Mouse (Mus musculus) spleen, adult 10 weeks (tissue): ENCODE measurements around the gene Rubcn. TPM values are rescaled to one million over a fixed set of nuclear protein-coding genes. Genes with fewer than 3 reads are reported as not detected.

Experiments used
- polyA plus RNA-seq: library from polyadenylated mRNA; stranded (reverse); fragments of 350-450 nt; fragmentation: Illumina TruSeq; extraction: RNeasy Lipid Tissue Mini Kit (QIAGEN cat#74804); gene quantifications from one replicate; pipeline ENCODE4 v1.2.3, GENCODE M21; 2015; ENCODE audit warnings: low replicate concordance; ENCODE audit not compliant: insufficient read depth

The Rubcn gene
- polyA plus RNA-seq = 76.9 TPM

GRCm38 (mm10) chr16:32877343-32878156 lies at the start of gene Rubcn, which contains the start of gene Fyttd1:
Rubcn (minus strand) TSS chr16:32877766.
Fyttd1 (plus strand) TSS chr16:32877500.

GRCm38 (mm10) chr16:32913937-32914881 lies 36.6 kb upstream of the Rubcn start, which contains the start of gene Lrch3:
Lrch3 (plus strand) TSS chr16:32914100.

GRCm38 (mm10) chr16:32810321-32810720 lies 67.2 kb downstream of the Rubcn start, which contains the start of gene Smbd1:
Smbd1 (minus strand) TSS chr16:32810477.

GRCm38 (mm10) chr16:32797426-32797689 lies 80.2 kb downstream of the Rubcn start, which contains the start of gene Muc20:
Muc20 (minus strand) TSS chr16:32797435.

Other genes starting within 250 kb of the Rubcn start
- gene Tnk2, start 233.9 kb downstream of the Rubcn start, polyA plus RNA-seq = 26.6 TPM
- not detected for gene Muc4, start 141.9 kb downstream of the Rubcn start, polyA plus RNA-seq
- gene Muc20, start 80.3 kb downstream of the Rubcn start, polyA plus RNA-seq = not detected
- not detected for gene Smbd1, start 67.3 kb downstream of the Rubcn start, polyA plus RNA-seq
- 110 TPM for gene Fyttd1, start 266 bp downstream of the Rubcn start, polyA plus RNA-seq
- 57.2 TPM for gene Lrch3, start 36.3 kb upstream of the Rubcn start, polyA plus RNA-seq
- 1.1 TPM for gene Iqcg, start 178.5 kb upstream of the Rubcn start, polyA plus RNA-seq
- gene Rpl35a, start 178.7 kb upstream of the Rubcn start, polyA plus RNA-seq = 3,739 TPM
- 1.3 TPM for gene Lmln, start 184.8 kb upstream of the Rubcn start, polyA plus RNA-seq